Mouse (Mus musculus) embryo, embryonic 10 days (tissue): ENCODE measurements around the gene Arhgap4.

ENCODE experiments used
- DNase-seq: peaks from one replicate; pipeline ENCODE4 v3.0.0-alpha.2; 2015; ENCODE audit warnings: low spot score

Gene Arhgap4

DNA sequence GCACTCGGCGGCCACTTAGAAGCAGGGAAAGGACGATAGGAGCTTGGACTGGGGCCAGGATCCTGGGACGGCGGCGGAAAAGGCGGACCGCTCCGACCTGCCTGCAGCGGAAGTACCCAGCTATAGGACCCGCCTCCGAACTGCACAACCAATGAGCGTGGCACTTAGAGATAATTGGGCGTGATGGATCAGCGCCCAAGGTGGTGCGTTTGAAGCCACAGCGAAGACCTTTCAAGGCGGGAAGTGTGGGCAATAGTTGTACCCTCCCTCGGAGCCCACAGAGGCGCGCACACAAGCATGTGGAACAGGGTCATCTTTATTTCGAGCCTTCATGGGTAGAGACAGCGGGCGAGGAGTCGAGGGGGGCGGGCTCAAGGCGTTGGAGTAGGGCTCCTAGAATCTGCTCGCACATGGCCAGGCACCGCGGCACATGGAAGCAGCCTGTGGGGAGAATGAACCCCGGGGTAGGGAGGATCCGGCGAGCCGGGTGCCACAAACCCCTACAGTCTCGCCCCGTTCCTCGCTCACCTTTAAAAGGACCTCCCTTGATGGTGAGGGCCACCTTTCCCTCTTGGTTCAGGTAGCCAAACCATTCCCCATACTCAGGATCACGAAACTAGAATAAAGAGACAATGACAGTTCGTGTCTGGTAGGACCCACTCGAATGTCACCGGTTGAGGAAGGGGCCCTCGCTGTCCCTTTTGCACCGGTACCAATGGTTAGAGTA lies at the start of gene Arhgap4, which contains the start of gene Naa10:
Gene Arhgap4 (minus strand): TSS at position 48 of the 727 bp plus-strand sequence.
Gene Naa10 (minus strand): TSS at position 122 of the 727 bp plus-strand sequence.
- DNase-seq, result peak; percentile 92

DNA sequence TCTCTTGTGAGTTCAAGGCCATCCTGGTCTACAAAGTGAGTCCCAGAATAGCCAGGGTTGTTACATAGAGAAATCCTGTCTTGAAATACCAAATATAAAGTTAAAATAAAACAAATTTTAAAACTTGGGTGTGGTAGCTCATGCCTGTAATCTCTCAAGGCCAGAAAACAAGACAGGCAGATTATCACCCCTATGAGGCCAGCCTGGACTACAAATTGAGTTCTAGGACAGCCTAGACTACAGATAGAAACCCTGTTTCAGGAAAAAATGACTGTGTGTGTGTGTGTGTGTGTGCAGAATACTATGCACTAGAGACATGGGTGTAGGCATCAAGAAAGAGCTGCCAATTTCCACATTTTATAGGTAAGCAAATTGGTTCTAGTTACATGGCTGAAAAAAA lies 49.1 kb upstream of the Arhgap4 start:
- DNase-seq, result no peak

DNA sequence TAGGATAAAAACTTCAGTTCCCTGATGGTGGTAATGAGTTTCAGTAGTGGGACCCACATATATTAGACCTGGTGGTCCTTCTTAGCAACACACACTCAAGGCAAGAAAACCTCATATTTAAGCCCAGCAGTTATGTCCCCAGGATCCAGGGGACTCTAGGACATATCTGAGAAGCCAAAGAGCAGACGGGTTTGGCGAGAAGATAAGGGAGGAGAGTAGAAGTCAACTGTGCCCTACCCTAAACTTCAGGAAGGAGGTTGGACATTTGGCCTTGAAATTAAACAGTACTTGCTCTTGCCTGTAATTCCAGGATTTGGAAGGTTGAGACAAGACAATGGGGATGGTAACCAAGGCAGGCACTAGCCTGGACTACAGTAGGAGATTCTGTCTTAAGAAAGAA lies 48.1 kb upstream of the Arhgap4 start:
- no peak for DNase-seq

DNA sequence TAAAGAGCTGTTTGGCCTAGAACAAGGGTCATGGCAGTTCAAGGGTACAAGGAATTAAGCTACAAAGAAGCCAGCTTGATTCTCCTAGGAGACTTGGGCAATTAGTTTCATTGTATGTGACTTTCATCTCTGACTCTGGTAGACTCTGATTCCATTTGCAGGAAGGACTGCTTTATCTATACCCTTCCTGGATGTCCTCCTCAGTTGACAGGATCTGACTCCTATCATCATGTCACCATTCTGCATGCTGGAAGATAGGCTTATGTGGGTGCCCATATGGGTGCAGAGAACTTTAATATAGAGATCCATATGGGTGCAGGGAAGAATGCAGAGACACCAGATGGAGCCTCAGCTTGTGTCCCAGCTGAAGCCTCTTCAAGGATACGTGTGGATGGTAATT lies 47.5 kb upstream of the Arhgap4 start:
- no peak for DNase-seq

DNA sequence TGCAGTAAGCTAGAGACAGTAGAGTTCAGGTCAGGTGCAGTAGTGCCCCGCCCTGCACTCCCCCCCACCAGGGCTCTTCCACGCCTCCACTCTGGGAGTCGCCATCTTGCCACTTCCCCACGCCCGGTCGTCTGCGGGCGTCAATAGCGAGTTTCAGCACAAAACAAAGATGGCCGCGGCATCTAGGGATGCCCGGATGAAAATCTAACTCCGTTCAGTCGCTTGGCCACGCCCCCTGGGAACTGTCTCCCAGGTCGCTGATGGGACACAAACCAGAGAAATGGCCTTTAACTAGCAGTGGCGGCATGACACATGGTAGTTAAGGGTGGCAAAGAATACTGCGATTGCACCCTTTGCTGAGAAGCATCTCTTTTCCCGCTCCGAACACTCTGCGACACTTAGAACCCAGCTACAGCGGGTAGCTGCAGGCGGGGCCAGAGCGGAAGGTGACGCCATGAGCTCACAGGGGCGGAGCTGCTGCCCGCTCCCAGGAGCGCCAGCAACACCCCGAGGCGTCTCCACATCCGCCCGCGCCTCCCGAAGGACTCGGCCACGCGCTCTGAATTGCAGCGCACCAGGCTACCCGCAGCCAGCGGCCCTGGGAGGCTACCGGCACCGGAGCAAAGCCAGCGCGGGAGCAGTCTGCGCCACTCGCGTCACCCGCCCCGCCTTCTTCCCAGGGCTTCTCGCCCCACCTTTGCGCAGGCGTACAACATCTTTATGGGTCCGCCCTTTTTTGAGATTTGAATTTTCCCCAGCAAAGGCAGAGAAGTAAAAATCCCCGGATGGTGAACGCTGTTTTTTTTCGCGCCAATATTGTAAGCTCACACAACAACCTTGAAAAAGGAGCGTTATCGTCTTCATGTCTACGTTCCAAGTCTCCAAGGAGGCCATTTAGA lies 45.8 kb upstream of the Arhgap4 start:
- peak; percentile 88 for DNase-seq

DNA sequence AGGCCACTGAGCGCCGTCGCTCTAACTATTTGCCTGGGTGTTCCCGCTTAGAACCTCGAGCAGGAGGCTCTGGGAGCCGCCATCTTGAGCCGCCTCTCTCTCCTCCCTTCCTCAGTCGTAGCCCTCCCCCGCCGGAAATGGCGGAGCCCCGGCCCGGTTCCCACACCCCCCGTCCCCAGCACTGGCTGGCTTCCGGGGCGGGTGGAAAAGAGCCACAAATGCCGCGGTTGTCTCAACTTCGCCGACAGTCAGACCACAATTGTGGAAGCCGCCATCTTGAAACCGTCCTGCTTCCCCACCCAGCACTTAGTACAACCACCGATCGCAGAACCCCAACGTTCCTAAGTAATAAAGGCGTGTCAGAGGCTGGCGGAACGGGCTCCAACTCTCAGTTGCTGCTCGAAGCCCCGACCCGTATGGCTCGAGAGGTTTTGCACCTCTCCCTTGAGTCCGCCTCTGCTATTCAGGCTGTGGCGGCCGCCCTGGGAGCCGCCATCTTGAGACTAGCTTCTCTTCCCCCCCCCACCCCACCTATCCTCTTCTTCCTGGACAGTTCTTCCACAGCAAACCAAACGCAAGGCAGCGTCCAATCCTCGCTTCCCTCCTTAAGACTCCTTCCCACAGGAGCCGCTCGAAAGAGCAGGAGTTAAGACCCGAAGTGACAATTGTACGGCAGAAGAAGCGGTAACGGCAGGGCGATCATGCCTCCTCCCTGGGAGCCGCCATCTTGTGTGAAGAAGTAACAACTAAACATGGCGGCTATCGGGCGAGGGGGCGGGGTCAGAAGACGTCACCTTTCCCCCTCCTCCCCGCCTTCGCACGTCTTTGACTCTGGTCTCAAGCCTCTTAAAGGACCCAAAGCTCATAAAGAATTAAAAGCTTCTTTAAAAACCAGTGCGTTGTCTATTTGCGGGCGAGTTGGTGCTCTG lies 44.8 kb upstream of the Arhgap4 start, which contains the start of gene Hcfc1:
Gene Hcfc1 (minus strand): TSS at position 110 of the 929 bp plus-strand sequence.
- DNase-seq, result peak; percentile 80

DNA sequence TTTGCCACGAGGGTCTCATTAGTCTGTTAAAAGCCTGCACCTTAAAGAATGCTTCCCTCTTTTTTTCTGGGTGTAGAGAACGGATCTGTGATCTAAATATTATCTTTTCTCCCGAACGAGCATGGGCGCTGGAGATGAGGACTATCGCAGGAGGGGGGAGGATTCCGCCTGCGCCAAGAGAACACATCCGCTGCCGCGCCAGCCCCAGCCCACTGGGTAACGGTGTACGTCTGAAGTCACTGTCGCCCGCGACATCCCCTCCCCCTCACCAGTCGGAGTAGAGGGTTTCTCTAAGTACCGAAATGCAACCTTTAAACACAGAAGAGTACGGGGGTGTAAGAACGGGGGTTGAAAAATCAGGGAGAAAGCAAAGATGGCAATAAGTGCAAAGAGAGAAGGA lies 43.6 kb upstream of the Arhgap4 start:
- peak; percentile 31 for DNase-seq

DNA sequence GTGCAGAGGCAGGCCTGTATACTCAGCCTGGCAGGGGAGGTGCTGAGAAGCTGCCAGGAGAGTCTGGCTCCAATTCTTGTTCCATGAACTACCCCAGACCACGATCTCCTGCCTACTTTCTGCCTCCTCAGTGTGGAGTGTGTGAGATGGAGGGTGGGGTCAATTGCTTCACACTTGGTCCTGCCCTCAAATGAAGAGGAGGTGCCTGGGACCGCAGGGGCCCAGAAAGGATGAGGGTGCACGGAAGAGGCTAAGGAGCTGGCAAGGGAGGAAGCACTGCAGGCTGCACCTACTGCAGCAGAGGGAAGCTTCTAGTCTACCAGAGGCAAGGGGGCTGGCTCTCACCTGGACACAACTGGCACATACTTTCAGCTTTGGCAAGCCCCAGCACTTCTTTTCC lies 42.7 kb upstream of the Arhgap4 start:
- no peak for DNase-seq

DNA sequence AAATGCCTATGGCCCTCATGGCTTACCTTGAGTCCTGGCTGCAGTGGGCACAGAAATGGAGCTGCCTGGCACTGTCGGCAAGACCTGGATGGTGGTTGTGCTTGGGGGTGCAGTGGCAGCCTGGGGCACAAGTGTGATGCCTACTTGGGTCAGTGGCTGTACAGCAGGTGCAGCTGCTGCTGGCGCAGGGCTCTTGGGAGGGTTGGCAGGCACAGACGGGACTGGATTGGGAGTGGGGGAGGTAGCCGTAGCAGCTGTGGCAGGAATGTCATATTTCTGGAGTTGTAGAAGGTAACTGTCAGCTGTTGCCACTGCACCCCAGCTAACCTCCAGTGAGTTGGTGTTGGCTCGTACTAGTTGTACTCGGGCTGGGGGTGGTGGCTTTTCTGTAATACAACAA lies 33.3 kb upstream of the Arhgap4 start:
- DNase-seq, result no peak

DNA sequence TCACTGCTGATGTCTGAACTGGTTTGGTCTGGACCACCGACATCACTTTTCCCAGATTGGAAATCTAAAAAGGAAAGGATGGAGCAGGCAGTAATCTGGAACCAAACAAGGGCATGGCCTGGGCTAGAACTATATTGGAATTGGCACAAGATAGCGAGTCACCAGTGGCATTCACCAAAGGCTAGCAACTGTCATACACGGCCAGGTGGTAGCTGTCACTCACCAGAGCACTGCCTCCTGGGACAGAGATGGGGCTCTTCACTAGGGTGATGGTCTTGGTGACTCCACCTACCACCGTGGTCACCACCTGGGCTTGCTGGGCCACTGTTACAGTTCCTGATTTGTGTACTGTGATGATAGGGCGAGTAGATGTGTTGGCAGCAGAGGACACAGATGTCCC lies 30.9 kb upstream of the Arhgap4 start:
- no peak for DNase-seq

DNA sequence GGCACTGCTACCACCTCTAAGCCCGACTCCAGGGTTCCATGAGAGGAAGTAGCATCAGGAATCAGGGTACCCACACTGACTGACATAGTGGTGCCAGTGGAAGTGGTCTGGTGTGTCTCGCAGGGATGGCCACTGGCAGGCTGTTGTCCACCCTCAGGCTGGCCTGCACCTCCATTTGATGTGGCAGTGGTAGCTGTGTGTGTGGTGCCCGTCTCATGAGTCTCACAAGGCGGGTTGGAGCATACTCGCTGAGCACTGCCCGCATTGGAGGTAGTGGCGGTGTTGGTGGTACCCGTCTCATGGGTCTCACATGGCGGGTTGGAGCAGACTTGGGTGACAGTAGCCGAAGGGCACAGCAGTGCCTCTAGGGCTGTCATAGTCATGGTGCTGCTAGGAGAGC lies 27.7 kb upstream of the Arhgap4 start:
- DNase-seq, result no peak

DNA sequence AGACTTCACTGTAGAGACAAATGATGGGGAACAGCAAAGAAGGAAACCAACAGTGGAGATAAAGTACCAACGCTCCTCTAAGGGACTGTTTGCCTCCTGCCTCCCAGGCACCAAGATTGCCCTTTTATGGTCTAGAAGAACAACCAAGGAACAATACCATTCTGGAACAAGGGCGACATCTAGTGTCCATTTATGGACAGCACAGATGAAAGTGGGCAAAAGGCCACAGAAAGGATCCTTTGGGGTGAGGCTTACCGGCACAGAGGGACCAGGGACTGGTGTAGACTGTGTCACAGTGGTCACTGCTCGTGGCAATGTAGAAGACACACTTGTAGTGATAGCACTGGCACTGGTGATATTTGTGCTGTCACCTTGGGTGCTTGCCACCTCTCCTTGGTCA lies 27.0 kb upstream of the Arhgap4 start:
- DNase-seq, result peak; percentile 78

DNA sequence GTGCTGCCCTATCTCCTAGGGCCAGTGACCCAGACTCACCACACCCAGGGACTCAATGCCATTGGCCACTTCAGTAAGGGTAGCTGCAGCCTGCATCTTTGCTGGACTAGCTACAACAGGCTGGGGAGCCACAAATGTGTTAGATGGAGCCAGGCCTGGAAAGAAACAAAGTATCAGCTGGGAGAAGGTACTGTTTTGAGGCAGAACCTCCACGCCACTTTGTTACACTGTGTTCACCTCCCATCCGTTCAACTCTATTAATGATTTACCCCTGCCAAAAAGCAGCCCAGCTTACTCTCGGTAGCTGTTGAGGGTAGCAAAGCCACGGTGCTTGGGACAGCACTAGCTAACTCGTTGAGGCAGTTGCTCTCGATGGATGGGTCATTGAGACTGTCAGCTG lies 25.2 kb upstream of the Arhgap4 start:
- DNase-seq, result no peak

DNA sequence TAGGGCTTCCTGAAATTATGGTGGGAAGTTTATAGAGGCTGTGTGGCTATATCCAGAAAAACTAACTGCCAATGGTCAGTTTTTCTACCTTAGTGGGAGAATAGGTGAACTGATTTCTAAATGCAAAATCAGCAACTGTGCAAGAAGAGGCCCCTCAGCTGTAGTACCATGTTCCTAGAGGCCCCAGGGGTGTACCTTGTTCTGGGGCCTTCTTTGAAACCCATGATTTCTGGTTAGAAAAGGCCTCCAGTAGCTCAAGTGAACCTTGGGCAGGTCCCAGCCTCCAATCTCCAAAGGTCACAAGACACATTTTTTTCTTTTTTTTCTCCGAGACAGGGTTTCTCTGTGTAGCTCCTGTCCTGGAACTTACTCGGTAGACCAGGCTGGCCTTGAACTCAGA lies 20.6 kb upstream of the Arhgap4 start:
- no peak for DNase-seq

DNA sequence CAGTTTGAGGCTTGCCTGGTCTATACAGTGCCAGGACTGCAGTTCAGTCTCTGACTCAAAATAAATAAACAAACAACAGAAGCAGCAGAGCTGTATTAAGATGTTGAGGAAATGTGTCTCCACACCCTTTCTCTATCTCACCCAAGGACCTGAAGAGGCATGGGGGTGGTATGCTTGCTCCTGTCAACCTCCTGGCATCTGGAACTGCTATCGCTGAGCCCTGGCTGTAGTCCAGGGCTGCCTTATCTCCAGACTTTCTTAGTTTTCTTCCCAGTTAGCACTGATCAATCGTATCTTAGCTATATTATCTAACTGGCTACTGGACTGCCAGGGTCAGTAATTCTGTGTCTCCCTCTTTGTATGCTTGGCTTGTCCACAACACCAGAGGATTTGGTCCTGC lies 20.2 kb upstream of the Arhgap4 start:
- no peak for DNase-seq

DNA sequence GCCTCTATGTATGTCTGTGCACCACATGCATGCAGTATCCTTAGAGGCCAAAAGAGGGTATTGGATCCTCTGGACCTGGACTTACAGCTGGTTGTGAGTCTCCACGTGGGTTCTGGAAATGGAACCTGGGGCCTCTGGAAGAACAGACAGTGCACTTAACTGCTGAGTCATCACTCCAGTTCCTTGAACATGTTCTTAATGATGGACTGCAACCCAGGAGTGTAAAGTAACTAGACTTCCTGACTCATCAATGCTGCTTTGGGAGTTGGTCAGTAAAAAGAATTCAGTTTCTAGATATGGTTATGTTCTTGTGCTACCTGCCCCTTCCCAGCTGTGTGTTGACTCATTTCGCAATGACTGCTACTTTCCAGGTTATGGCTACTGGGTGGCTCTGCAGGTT lies 10.2 kb upstream of the Arhgap4 start:
- no peak for DNase-seq

DNA sequence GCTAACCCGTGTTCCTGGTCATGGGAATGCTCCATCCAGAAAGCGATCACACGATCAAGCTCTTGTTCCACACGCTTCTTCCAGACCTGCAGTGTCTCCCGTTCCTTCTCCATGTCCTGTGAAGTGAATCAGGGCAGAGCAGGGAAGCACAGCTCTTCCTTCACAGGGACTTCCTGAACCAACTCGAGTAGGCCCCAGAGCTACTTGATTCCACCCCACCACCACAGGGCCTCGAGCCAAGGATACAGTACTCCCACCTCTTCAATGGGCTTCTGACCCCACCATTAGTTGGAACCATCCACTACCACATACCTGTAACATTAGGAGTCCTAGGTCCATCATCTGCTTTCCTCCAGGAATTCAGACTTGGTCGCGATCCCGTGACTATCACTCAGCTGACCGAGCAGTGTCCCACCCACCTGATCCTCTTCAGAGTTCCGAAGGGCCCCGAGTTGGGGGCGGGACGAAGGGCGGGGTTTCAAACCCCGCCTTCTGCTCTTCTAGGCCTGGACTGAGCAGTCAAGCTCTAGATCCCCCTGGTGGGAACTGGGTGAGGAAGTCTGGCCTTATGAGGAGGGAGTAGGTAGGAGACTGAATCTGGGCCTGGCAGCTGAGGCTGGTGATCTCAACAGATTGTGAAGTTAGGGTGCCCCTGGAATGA lies 8.9 kb upstream of the Arhgap4 start, which contains the start of gene Renbp:
Gene Renbp (minus strand): TSS at position 449 of the 661 bp plus-strand sequence.
- DNase-seq, result peak; percentile 61

DNA sequence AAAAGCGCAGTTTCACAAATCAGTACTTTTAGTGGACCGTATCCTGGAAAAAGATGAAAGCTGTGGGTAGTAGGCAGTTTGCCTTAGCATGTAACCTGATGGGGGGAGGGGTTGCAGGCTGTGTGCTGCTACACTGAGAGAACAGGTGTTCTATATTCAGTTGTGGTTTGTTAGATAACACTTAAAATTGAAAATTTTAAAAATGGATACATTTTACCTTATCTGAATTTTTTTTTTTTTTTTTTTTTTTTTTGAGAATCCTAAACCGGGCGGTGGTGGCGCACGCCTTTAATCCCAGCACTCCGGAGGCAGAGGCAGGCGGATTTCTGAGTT lies 846 bp upstream of the Arhgap4 start:
- DNase-seq, result no peak

DNA sequence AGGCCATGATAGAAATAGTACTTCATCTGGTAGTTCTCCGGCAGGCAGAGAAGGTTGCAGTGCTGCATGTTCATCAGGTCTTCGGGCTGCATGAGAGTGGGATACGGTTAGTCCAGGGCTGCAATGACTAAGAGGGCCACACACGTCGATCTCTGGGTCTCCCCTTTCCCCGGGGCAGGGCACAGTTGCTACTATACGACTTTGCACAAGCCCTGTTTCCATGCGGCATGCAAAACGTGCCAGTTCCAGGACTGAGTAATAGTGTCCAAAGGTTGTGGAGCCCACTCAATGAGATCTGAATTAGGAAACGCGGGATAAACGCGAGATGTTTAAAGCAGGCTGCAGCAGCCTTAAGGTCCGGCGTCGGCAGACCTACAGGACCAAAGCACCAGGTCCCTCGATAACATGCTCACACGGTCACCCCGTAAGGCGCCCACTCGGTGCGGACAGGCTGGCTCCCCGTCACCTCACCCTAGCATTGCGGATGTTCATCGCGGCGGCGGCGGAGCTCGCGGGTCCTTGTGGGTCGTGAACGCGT lies 316 bp downstream of the Arhgap4 start:
- peak; percentile 9 for DNase-seq

DNA sequence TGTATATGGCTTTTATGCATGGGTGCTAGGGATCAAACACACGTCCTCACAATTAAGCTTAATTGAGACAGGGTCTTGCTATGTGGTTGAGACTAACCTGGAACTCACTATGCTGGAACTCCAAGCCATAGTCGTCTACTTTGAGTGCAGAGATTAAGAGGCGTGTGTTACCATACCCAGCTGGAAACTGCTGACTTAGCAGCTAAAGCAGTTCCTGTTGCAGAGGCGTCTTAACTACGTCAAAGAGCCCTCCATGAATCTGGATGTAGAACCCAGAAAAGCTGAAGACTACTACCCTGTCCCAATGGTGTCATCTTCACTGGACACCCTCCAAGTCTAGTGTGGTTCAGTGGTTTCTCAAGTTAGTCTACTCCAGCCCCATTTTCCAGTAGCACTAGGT lies 3.0 kb downstream of the Arhgap4 start:
- no peak for DNase-seq

DNA sequence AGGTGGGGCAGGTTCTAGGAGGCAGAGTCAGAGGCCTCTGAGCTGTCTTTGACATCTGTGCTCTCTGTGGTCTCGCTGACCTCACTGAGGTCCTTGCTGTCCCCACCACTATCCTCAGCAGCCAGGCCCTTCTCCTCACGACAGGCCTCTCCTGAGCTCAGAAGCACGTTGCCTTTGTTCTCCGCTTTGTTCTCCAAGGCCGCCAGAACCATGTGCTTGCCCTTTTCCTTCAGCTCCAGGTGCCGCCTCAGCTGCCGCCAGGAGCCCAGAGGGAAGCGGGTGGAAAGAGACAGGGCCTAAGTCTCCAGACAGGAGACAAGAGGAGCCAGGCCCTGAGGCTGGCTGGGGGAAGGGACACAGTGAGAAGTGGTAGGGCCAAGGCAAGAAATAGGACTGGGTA lies 4.7 kb downstream of the Arhgap4 start:
- no peak for DNase-seq
